In genomic region chr2:163643576-163643971, GRCm38 (mm10) we compare ENCODE assay signal across 9 mouse cellular contexts. TPM values are rescaled to one million over a fixed set of nuclear protein-coding genes. Genes with fewer than 3 reads are reported as not detected.
A peak's percentile ranks its signal among the peaks of the same experiment; 100 is the strongest.
DNase-seq lines count a peak whose midpoint lies in the region; ATAC-seq and TF ChIP-seq lines count a peak whose summit lies in the region.
"Had no signal": no experiment of that assay in that cellular context is flagged by ENCODE, and none has a peak within 500 bp of the region (broad histone marks: within the 10 kb centered on the region; RNA-seq: fewer than 3 reads in every experiment).

No protein-coding gene starts in this region.

- H3K27ac ChIP-seq in lung, postnatal 0 days (ENCODE audit: low read length): peak overlapping the region; percentile 99
- H3K27ac ChIP-seq in limb, embryonic 11.5 days (replicated peaks; ENCODE audit: low read depth, low read length): no peak overlapping the region
- 0 out of 2 replicates have a peak overlapping the region, but pooled peaks have one; percentile 46 for H3K27ac ChIP-seq in olfactory bulb, adult 2 months (ENCODE audit: insufficient read depth, low read depth, low read length)

- no peak for TF ChIP-seq CTCF in lung, postnatal 0 days (IDR thresholded peaks at IDR 0.05)
- no peak for TF ChIP-seq CTCF in olfactory bulb, adult 2 months (IDR thresholded peaks at IDR 0.05; ENCODE audit: insufficient read depth, low read depth, low read length)

- peak overlapping the region; percentile 69 for H3K4me2 ChIP-seq in lung, postnatal 0 days (replicated peaks; ENCODE audit: low read depth, low read length)
- H3K4me2 ChIP-seq in limb, embryonic 11.5 days (ENCODE audit: low read depth, severe bottlenecking): peak overlapping the region; percentile 59

- H3K27me3 ChIP-seq in lung, postnatal 0 days (replicated peaks; ENCODE audit: insufficient read depth, low read length): no peaks in the 10 kb centered on the region
- no peaks in the 10 kb centered on the region for H3K27me3 ChIP-seq in erythroblast, embryonic 14.5 days (ENCODE audit: control insufficient read depth)
- no peaks in the 10 kb centered on the region for H3K27me3 ChIP-seq in limb, embryonic 11.5 days (ENCODE audit: control insufficient read depth, insufficient read depth, low read length)

- ATAC-seq in lung, postnatal 0 days: no peak
- ATAC-seq in limb, embryonic 11.5 days (ENCODE audit: insufficient number of reproducible peaks, low FRiP score, low TSS enrichment, low read depth): no peak

- peaks cover 14% of the 10 kb centered on the region; the same call in 1 of the 2 replicates for H3K4me1 ChIP-seq in lung, postnatal 0 days (ENCODE audit: insufficient read depth, low read depth, low read length)
- H3K4me1 ChIP-seq in erythroblast, embryonic 14.5 days (ENCODE audit: control insufficient read depth): peaks cover 57% of the 10 kb centered on the region
- H3K4me1 ChIP-seq in limb, embryonic 11.5 days (ENCODE audit: control insufficient read depth, insufficient read depth, low read length): no peaks in the 10 kb centered on the region
- peaks cover 9% of the 10 kb centered on the region for H3K4me1 ChIP-seq in olfactory bulb, adult 2 months (ENCODE audit: control insufficient read depth, insufficient read depth, low read length)

- WGBS in lung, postnatal 0 days: 30% methylated on average over 2 of the region's 2 CpGs
- 89% methylated on average over 2 of the region's 2 CpGs for WGBS in limb, embryonic 11.5 days
- WGBS in olfactory bulb, adult 2 months: 27% methylated on average over 2 of the region's 2 CpGs

- no peak for TF ChIP-seq POLR2A in olfactory bulb, adult 2 months (IDR thresholded peaks at IDR 0.05; ENCODE audit: insufficient read depth, low read depth, low read length)

- peak overlapping the region; percentile 84 for H3K4me3 ChIP-seq in lung, postnatal 0 days (ENCODE audit: low read depth, low read length)
- H3K4me3 ChIP-seq in erythroblast, embryonic 14.5 days (replicated peaks): peak overlapping the region; percentile 95
- H3K4me3 ChIP-seq in limb, embryonic 11.5 days (ENCODE audit: low read depth, low read length): peak overlapping the region; percentile 96; the same call in 1 of the 2 replicates
- H3K4me3 ChIP-seq in olfactory bulb, adult 2 months (ENCODE audit: insufficient read depth, low read depth, low read length): no peak overlapping the region

- H3K9me3 ChIP-seq in lung, postnatal 0 days (ENCODE audit: low read length): no peaks in the 10 kb centered on the region
- H3K9me3 ChIP-seq in erythroblast, embryonic 14.5 days (ENCODE audit: control insufficient read depth, low read length): no peaks in the 10 kb centered on the region
- H3K9me3 ChIP-seq in limb, embryonic 11.5 days (ENCODE audit: control insufficient read depth, low read length): no peaks in the 10 kb centered on the region

- DNase-seq in lung, postnatal 0 days (ENCODE audit: low spot score): no peak
- DNase-seq in lung, adult 18-20 months: no peak
- DNase-seq in limb, embryonic 11.5 days (ENCODE audit: low spot score): no peak
- no peak for DNase-seq in urinary bladder, postnatal 14 days (ENCODE audit: low spot score)
- no peak for DNase-seq in right cerebral cortex, adult 2 months (ENCODE audit: low spot score in 2 of 2)
- DNase-seq in Muller cell, postnatal 12 days (ENCODE audit: inconsistent ontology term): no peak
- DNase-seq: layer of hippocampus, adult 9-11 months had no signal

- H3K9ac ChIP-seq in lung, postnatal 0 days (replicated peaks; ENCODE audit: low read depth): peak overlapping the region; percentile 84
- H3K9ac ChIP-seq in limb, embryonic 11.5 days (ENCODE audit: low read length): no peak overlapping the region; the same call in 1 of the 2 replicates

- TF ChIP-seq EP300 in lung, postnatal 0 days (IDR thresholded peaks at IDR 0.05): no peak

- 0 out of 2 replicates have a peak, but pooled peaks cover 2% of the 10 kb centered on the region for H3K36me3 ChIP-seq in lung, postnatal 0 days (ENCODE audit: insufficient read depth, low read length)
- H3K36me3 ChIP-seq in erythroblast, embryonic 14.5 days (ENCODE audit: control insufficient read depth): peaks cover 56% of the 10 kb centered on the region
- H3K36me3 ChIP-seq in limb, embryonic 11.5 days (ENCODE audit: control insufficient read depth, insufficient read depth, low read length): peaks cover 2% of the 10 kb centered on the region; the same call in 1 of the 2 replicates

RNA-seq across cellular contexts. Expression of gene Serinc3, which starts 1.4 kb away (rescaled TPM):
- polyA plus RNA-seq in lung, postnatal 0 days (2015; fragmentation: Nextera tagmentation; extraction: Ambion mirVana): 96.7 and 106 TPM in 2 replicates
- 13.2 and 20.3 TPM in 2 replicates for polyA plus RNA-seq in erythroblast, embryonic 14.5 days (2012)
- 25.2 and 26.8 TPM in 2 replicates for polyA plus RNA-seq in limb, embryonic 11.5 days (2014; fragmentation: Nextera tagmentation; extraction: Ambion mirVana)
- polyA plus RNA-seq in olfactory bulb, adult 2 months (2012; ENCODE audit: insufficient read depth, insufficient read length, low replicate concordance, missing spikeins): 82.6 TPM in 1 of 2 replicates, not detected in the other

RNA-seq across cellular contexts. Expression of gene Pkig, which starts 14.6 kb away (rescaled TPM):
- polyA plus RNA-seq in lung, postnatal 0 days (2015; fragmentation: Nextera tagmentation; extraction: Ambion mirVana): 95.2 and 106 TPM in 2 replicates
- 136 and 157 TPM in 2 replicates for polyA plus RNA-seq in erythroblast, embryonic 14.5 days (2012)
- polyA plus RNA-seq in limb, embryonic 11.5 days (2014; fragmentation: Nextera tagmentation; extraction: Ambion mirVana): 174 and 177 TPM in 2 replicates
- polyA plus RNA-seq in olfactory bulb, adult 2 months (2012; ENCODE audit: insufficient read depth, insufficient read length, low replicate concordance, missing spikeins): not detected in 2 replicates

RNA-seq across cellular contexts. Expression of gene Ttpal, which starts 41.5 kb away (rescaled TPM):
- polyA plus RNA-seq in lung, postnatal 0 days (2015; fragmentation: Nextera tagmentation; extraction: Ambion mirVana): 17.2 and 20.0 TPM in 2 replicates
- 1.2 TPM in 2 replicates for polyA plus RNA-seq in erythroblast, embryonic 14.5 days (2012)
- 43.3 and 46.3 TPM in 2 replicates for polyA plus RNA-seq in limb, embryonic 11.5 days (2014; fragmentation: Nextera tagmentation; extraction: Ambion mirVana)
- not detected in 2 replicates for polyA plus RNA-seq in olfactory bulb, adult 2 months (2012; ENCODE audit: insufficient read depth, insufficient read length, low replicate concordance, missing spikeins)

Comparison
In these comparisons a context has a peak if more than half of its experiments do, and no peak if none do; other contexts are left out.
1. RNA of gene Pkig, which starts 14.6 kb away (polyA plus RNA-seq): 174 to 177 TPM in limb, embryonic 11.5 days, 136 to 157 TPM in erythroblast, embryonic 14.5 days and 95.2 to 106 TPM in lung, postnatal 0 days; not detected in olfactory bulb, adult 2 months; every median in the first group is over 10 times any median in the second.